Mouse (Mus musculus): Measurements from ENCODE around the gene Lgi1.

Lgi1 gene

DNA sequence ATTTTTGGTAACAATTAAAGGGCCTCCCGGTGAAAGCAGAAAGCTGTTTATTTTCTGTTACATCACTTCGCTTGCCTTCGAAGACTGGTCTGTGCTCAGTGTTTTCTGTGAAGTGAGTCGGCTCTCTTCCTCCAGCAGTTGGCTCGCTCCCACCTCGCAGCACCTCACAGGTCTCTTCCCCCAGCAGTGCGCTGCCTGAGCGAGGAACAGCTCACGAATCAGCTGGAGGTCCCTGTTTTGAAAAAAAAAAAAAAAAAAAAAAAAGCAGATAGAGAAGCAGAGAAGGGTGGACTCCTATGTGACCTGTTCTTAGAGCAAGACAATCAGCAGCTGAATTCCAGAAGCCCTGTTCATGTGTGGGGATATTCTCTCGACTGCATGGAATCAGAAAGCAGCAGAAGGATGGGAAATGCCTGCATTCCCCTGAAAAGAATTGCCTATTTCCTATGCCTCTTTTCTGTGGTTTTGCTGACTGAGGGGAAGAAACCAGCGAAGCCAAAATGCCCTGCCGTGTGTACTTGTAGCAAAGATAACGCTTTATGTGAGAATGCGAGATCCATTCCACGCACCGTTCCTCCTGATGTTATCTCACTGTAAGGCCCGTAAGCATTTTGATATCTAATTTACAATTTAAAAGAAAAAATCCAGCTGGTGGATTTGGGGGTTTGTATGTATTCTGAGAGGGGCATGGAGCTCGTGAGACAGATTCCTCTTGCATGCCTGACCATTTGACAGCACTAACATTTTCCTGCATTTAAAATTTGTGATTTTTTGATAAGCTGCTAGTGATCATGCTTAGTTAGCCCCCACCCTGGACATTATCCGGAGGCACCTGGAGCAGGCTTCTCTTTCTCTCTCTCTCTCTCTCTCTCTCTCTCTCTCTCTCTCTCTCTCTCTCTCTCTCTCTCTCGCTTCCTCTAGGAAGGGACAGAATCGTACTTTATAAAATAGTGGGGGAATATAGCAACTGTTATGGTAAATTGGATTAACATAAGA, at the start of gene Lgi1:
Gene Lgi1, plus strand, starts transcription at position 32 of the 996 bp plus-strand sequence.
- no peak for DNase-seq (ENCODE audit: low spot score)

DNA sequence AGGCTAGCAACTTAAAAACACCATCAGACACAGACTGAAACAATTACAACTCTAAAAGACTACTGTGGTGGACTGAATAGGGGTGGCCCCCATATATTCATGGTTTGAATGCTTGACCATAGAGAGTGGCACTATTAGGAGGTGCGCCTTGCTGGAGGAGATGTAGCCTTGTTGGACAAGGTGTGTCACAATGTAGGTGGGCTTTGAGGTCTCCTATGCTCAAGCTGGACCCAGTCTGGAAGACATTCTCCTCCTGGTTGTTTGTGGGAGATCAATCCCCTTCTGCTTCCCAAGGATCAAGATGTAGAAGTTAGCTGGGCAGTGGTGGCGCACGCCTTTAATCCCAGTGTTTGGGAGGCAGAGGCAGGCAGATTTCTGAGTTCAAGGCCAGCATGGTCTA, 46.6 kb upstream of the Lgi1 start:
- DNase-seq (ENCODE audit: low spot score) = no peak

DNA sequence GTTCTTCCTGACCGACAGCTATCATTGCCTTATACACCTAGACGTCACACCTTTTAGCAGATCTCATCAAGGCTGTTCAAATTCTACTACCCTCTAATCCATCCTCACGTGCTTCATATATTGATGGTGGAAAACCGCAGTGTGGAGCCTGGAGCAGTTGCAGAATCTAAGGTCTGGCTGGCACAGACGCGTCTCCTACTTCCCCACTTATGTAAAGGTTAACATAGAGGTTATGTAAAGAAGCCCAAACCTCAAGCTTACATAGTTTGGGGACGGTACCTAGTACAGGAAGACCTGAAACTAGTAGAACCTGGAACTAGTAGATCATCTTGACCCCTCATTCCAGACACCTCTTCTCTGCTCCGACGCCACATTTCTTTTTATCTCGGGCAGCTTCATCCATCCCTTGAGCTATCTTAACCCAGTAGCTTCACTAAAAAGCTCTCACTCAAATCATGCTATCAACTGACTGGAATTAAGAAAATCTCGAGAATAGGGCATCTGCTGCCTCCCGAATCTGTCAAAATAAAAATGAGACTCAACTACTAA, 40.9 kb upstream of the Lgi1 start:
- DNase-seq (ENCODE audit: low spot score) = no peak

DNA sequence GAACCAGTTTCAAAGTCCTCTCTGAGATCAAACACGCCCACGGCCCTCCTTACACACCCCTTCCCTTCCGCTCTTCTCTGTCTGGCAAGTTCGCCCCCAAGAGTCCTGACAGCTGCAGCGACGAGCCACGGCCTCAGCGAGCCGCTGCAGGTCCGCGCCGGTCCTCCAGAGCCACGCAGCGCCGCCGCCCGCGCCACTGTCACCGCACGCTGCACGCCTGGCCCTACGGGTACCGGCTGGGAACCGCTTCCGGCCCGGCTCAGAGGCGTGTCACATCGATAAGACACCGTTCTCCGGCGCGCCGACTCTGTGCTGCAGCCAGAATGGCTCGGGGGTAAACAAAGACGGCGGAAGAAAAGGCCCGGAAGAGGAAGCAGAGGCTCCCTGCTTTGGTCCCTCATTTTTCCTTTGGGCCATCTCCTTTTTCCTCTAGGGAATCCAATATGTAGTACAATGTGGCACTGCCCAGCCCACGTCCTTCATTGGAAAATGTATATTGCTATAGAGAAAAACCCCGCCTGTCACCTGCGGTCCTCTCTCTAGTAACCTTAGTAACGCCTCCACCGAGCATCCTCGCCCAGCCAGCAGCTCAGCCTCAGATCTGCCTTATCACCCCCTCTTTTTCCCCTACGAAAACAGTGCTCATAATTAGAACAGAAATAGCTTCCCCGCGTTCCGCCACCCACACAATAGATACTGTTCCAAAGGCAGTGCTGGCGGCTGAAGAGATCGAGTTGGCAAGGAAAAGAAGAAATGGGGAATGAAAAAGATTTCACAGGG, 40.2 kb upstream of the Lgi1 start, which contains the start of gene Fra10ac1:
Gene Fra10ac1, minus strand, starts transcription at position 252 of the 780 bp plus-strand sequence.
- DNase-seq (ENCODE audit: low spot score) = peak; percentile 87

DNA sequence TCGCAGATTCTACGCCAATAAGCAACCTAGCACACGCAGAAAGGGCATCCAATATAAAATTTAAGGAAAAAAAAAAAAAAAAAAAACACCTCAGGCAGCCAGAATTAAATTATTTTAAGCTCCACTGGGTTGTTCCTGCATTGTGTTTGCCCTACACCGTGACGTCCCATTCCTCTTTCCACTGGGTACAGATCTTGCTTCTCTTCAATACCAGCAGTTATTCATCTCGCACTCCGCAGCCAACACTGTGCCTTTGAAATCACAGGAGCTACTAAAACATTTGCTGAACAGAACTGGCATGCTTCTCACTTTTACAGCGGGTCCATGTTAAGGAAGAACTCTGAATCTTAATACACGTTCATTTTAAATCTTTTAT, 39.7 kb upstream of the Lgi1 start:
- no peak for DNase-seq (ENCODE audit: low spot score)

DNA sequence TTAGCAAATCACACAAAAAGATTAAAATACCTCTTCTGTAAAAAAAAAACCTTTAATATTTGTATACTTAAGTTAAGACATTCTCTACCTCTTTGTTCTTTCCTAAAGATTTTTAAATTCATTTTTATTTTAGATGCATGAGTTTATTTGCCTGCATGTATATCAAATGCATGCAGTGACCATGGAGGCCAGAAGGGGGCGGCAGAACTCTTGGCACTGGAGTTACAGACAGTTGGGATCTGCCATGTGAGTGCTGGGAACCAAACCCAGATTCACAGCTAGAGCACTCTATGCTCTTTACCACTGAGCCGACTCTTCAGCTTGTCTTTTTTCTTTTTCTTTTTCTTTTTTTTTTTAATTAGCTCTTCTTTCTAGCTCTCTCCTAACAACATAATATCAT, 35.6 kb upstream of the Lgi1 start:
- DNase-seq (ENCODE audit: low spot score) = no peak

DNA sequence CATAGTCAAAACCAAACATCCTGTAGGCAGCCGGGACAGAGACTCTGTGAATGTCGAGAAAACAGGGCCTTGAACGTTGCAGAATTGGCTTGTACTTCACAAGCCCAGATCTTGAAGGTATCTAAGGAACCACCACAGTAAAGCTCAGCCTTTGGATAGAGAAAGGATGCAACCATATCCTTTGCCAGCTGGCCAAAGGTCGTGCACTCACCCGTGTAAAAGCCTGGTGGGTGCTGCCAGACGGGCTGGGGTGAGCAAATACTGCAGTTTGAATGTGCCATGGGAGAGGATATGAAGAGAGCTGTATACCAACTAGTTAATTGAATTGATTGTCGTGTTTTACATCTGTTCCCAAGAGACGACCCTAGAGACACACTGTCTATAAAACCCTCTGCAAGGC, 32.2 kb upstream of the Lgi1 start:
- no peak for DNase-seq (ENCODE audit: low spot score)

DNA sequence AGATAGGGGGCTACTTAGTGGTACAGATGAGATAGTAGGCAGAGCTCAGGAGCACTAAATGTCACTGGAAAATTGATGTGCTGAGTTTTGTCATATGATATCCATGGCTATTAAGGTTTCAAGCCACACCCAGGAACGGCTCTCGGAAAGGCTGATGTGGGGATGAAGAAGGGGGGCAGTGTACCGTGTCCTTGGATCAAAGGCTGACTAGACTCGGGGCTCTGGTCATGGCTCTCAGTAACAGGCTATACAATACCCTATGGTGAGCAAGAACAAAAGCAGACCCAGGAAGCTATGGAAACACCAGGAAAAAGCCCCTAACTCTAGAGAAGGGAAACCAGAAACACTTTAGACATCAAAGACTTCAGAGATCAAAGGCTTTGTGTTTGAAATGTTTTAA, 31.8 kb upstream of the Lgi1 start:
- DNase-seq (ENCODE audit: low spot score) = no peak

DNA sequence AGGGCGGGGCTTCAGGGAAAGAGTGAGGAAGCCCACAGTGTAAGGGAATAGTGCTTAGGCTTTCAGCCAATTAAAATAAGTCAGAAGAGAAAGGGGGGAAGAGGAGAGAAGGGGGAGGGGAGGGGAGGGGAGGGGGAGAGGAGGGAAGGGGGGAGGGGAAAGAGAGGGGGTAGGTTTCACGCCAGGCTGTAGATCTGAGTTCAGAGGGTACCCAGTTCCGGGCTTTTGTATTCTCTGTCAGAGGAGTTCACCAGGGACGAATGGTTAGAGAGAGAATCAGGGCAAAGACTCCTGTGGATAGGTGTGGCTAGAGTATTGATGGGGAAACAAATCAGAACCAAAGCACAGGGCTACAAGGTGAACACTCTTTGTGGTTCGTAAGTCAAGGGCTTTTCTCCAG, 27.8 kb upstream of the Lgi1 start:
- DNase-seq (ENCODE audit: low spot score) = no peak

DNA sequence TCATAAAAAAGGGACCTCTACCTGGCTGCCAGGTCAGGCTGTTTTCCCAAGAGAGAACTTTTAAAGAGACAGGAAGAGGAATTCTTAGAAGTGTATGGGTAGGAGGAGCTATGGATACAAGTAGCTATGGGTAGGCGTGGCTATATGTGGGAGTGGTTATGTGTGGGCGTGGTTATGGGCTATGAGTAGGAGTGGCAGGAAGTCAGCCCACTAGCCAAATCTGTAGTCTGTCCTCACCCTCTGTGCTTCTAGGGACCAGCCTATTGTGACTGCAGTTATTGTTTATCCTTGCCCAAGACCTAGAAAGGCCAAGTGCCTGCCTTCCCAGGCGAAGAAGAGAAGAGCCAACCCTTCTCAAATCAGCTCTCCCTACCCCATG, 26.5 kb upstream of the Lgi1 start:
- DNase-seq (ENCODE audit: low spot score) = no peak

DNA sequence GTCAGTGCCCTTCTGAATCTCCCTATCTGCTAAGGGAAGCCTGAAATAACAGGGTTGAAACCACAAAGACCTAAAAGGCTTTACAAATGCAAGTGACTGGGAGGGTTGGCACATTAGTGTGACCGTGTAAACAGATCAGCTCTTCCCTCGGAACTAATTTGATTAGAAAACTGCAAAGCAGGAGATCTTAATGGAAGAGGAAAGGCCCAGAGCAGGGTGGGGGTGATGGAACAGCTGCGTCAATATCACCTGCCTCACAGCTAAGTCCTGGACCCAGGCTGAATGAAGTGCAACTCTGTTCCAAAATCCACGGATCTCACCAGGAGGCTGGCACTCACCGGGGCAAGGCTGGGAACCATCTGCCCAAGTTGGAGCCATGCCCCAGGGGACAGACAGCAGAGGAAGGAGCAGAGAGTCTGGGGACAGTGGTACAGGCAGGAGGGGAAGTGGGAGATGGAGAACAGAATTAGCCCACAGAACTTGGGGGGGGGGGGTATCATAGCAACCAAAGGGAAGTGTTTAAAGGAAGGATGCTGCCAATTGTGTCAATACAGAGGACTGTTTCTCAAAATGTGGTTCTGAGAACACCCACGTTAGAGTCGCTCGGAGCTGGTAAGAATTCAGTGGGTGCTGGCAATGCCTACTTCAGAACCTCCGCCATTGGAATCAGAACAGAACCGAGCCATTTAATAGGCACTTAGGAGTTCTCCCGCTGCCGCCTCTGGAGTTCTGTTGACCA, 26.0 kb upstream of the Lgi1 start:
- DNase-seq (ENCODE audit: low spot score) = no peak

DNA sequence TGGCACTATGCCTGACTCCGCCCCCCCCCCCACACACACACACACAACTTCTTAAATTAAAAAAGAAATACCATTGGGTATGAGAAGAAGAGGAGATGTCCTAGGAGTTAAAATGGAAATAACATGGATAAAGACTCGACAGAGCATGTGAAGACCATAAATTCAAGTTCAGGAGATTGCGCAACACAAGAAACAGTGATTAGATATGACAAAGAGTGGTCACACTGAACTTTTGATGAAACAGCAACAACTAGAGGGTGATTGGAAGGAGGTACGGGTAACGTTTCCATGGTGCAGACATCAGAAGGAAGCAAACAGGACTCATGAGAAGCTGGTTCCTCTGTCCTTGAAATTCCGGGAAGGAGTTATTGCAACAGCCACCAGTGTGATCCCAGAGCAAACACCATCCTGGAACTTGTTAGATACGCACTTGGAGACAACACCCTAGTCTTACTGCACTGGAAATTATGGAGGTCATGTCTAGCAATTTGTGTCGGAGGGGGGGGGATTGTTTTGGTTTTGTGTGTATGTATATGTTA, 22.0 kb upstream of the Lgi1 start:
- DNase-seq (ENCODE audit: low spot score) = no peak

DNA sequence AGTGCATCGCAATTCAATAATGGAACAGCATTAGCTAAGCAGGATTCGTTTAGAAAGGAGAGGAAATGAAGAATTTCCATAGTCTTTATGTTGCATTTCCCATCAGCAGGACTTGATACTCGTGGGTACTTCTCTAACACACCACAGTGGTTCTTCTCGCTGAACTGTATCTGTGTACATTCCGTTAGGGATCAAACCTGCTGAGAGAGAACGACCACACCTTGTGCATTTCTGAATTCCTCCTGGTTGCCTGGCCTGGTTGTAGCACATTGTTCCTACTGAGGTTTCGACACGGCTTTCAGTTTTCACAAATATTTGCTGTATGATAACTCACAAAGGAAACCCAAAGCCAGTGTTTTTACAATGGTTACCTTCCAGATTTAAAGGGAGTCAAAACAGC, 19.6 kb upstream of the Lgi1 start:
- DNase-seq (ENCODE audit: low spot score) = no peak

DNA sequence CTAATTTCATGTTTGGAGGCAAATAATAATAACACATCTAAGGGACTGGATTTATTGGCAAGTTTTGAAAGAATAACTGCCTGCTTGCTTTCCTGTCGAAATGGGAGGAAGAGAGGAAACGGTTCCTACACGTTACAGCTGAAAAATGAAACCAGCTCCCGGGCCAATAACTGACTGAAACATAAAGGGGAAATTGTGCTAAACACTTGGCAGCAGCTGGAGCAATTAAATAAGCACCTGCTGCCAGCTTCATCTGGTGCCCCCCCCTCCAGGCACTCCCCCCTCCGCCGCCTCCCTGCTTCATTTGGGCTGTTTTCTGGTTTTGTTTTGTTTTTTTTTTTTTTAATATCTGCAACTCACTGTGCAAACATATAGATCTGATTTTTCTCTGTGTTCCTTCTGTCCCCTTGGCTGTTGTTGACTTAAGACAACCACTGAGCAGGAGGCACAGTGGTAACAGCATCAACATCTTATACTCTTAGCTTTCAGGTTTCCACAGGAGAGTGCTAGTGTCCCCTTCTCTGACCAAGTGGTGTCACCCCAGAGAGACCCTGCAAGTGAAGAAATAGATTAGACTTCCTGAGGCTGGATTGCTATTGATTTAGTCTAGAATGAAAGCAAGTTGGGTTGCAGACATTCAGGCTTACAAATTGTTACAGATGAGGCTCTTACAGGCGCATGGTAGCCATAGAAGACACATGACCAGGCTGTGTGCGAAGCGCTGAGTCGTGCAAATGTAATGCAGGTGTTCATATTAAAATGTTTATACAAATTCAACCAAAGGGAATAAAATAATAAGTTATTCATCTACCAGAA, 18.8 kb upstream of the Lgi1 start:
- no peak for DNase-seq (ENCODE audit: low spot score)

DNA sequence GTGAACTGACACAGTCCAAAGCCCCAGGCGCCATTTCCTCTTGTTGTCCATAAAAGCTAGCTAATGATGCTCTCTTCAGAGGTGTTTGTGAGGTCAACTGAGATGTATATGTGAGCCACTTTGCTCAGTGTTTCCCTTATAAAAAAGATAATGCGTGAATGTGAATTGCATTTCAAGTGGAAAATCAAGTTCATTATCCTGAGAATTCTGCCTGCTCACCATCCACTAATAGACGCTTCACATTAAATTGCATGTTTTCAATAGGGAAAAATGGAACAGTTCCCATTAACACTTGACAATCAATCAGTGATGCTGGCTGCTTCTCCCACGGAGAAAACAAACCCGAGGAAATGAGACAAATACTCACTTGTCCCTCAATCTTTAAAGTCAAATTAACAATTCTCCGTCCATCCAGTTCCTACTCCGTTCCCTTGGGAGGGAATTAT, 18.1 kb upstream of the Lgi1 start:
- DNase-seq (ENCODE audit: low spot score) = no peak

DNA sequence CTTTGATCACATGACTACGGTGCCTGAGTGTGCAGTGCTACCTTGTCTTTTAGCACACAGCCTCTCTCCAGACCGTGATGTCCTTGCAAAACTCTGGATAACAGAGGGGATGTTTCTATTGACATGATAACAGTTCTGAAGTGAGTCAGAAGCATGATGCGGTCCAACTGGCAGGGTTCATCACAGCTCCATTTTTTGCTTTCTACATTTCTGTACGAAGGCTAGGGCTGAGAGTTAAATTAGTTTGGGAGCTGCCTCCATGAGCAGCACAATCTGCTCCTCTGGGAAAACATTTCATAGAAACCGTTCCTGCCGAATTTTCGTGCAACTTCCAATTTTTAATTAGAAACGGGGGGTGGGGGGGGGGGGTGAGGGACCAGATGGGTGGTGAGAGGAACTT, 14.7 kb upstream of the Lgi1 start:
- no peak for DNase-seq (ENCODE audit: low spot score)

DNA sequence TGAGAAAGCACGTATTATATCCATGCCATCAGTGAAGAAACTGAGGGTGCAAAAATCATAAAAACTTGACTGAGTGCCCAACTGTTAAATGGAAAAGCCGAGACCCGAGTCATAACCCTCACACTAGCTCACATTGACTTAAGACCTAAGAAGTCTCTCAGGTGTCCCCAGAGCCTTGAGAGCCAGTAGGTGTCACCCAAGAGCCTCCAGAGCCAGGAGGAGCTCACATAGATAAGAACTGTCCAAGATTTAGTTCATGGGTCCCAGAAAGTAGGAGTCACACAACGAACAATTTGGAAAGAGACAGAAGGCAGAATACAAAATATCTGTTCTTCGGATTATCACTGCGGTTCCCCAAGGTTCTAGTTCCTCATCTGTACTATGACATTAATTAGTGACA, 10.5 kb upstream of the Lgi1 start:
- peak; percentile 39 for DNase-seq (ENCODE audit: low spot score)

DNA sequence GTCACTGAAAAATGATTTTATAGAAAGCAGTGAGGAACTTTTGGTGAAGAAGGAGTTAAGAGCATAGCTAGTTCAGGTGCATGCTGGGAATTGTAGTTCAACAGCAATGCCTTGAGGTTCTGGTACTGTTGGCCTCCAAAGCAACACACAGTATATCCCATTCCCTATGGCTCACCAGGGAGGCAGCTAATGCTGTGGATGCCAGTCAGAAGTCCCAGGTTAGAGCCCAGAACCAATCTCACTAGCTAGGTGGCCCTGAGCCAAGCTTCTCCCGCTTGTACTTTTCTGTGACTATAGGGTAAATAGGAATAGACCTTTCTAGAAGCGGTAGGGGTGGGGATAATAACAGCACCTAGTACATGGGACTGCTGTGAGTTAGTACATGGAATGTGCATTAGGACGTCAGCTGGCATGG, 5.7 kb upstream of the Lgi1 start:
- DNase-seq (ENCODE audit: low spot score) = no peak

DNA sequence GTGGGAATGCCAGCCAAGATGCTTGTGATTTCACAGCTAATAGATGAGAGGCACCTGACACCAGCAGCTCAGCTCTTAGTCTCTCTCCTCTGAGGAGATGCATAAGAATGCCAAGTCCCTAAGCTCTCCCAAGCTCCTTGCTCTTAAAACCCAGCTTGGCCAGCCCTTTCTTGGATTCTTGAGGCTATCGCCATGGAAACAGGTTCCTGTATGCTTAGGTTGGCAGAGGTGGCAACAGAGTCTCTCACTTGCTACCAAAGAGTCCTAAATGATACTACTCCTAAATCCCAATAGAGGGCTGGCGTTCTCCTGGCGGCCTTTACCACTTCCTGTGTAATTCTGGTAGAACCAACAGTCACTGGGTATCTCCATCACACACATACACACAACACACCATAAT, 4.9 kb upstream of the Lgi1 start:
- DNase-seq (ENCODE audit: low spot score) = no peak

DNA sequence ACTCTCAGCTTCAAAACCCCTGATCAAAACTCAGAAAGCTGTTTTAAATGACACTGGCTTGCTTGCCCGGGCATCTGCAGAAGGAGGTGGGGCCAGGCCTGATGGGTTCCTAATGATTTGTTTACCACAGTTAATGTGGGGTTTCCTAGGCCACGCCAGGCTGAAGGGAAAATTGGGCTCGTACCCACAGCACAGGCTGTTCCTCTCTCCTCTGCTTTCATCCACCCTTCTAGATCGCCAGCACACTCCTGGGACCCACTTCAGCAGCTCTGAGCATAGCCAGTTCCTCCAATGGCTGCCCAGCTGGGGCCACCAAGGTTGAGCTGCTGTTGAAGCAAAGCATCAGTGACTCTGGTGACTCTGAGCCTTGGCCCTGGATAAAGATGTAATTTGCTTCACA, 4.0 kb upstream of the Lgi1 start:
- no peak for DNase-seq (ENCODE audit: low spot score)

DNA sequence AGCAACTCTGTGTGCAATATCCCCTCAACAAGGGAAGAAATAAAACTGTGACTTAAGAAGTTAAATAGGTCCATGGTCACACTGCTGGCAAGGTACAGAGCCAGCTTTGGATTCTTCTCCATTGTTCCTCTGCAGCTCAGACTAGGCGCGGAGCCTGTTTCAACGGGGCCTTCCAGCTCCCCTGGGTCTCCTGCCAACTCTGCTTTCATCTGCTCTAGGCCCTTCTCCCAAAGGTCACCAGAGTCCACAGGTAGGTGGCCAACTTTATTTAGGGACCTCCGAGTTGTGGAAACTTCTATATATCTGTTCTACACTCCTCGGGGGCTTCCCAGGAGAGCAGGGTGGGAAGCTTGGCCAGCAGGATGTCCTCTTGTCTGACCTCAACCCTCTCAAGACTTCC, 3.0 kb upstream of the Lgi1 start:
- DNase-seq (ENCODE audit: low spot score) = no peak

Data from urinary bladder, postnatal 25 days (tissue).